Mouse (Mus musculus): ENCODE measurements around the gene Stkld1.

DNA sequence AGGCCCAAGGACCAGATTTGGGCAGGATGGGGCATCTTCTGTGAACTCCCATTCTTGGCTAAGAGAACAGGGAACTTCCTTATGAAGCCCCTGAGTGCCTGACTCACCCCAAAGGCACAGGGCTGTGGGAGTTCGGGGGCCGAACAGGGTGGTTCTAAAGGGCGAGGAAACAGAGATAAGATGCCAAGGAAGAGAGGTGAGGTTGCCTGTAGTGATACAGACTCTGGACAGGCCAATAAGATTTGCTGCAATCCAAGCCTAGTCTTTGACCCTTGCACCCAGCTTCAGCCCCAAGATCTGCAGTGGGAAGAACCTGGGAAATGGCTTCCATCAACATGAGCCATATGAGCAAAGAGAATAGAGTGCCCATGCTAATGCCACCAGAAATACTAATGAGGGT, 9.4 kb downstream of the Stkld1 start:
- TF ChIP-seq GATA1 (IDR thresholded peaks at IDR 0.05; ENCODE audit: borderline replicate concordance, low read length) (no peak), FLI1 (IDR thresholded peaks at IDR 0.05; ENCODE audit: low read length) (no peak)

Measured in megakaryocyte, embryonic 14.5 days (primary cell).